Mouse (Mus musculus): ENCODE data around the gene Gm20388. TPM values are rescaled to one million over a fixed set of nuclear protein-coding genes. Genes with fewer than 3 reads are reported as not detected.

Gene Gm20388
- polyA plus RNA-seq, 1 experiment from 2014 or later, result 2.5 TPM

- H3K27me3 ChIP-seq (ENCODE audit: low read depth, poor library complexity, severe bottlenecking), result no peaks in the 10 kb centered on the region
- peaks cover 23% of the 10 kb centered on the region for H3K4me1 ChIP-seq
- no peaks in the 10 kb centered on the region for H3K36me3 ChIP-seq
- no peak for DNase-seq (ENCODE audit: low spot score)
- no peak overlapping the region for H3K27ac ChIP-seq
- WGBS, result 75% methylated on average over 11 of the region's 11 CpGs
- no peak overlapping the region for H3K4me3 ChIP-seq
- no peaks in the 10 kb centered on the region for H3K9me3 ChIP-seq (replicated peaks)
Observed at GRCm38 (mm10) chr8:122144729-122145311, 2234.2 kb downstream of the Gm20388 start.

GRCm38 (mm10) chr8:122149045-122149444 lies 2238.4 kb downstream of the Gm20388 start:
- no peaks in the 10 kb centered on the region for H3K27me3 ChIP-seq (ENCODE audit: low read depth, poor library complexity, severe bottlenecking)
- no peak overlapping the region for H3K27ac ChIP-seq
- H3K36me3 ChIP-seq, result no peaks in the 10 kb centered on the region
- H3K4me3 ChIP-seq, result no peak overlapping the region
- no peak for DNase-seq (ENCODE audit: low spot score)
- 80% methylated on average over 4 of the region's 4 CpGs for WGBS
- H3K4me1 ChIP-seq, result peaks cover 26% of the 10 kb centered on the region
- no peaks in the 10 kb centered on the region for H3K9me3 ChIP-seq (replicated peaks)

- 85% methylated on average over 8 of the region's 8 CpGs for WGBS
- Histone ChIP-seq H3K4me1 (peaks cover 29% of the 10 kb centered on the region), H3K27ac (no peak overlapping the region), H3K27me3 (ENCODE audit: low read depth, poor library complexity, severe bottlenecking) (no peaks in the 10 kb centered on the region), H3K4me3 (no peak overlapping the region), H3K9me3 (replicated peaks) (no peaks in the 10 kb centered on the region), H3K36me3 (no peaks in the 10 kb centered on the region)
- DNase-seq (ENCODE audit: low spot score), result no peak
Observed at GRCm38 (mm10) chr8:122149606-122150005, 2239.0 kb downstream of the Gm20388 start.

- DNase-seq (ENCODE audit: low spot score), result no peak
- Histone ChIP-seq H3K9me3 (replicated peaks) (no peaks in the 10 kb centered on the region), H3K27ac (no peak overlapping the region), H3K4me3 (no peak overlapping the region), H3K27me3 (ENCODE audit: low read depth, poor library complexity, severe bottlenecking) (no peaks in the 10 kb centered on the region), H3K36me3 (no peaks in the 10 kb centered on the region), H3K4me1 (peaks cover 42% of the 10 kb centered on the region)
- 80% methylated on average over 3 of the region's 3 CpGs for WGBS
Observed at GRCm38 (mm10) chr8:122151541-122151940, 2240.9 kb downstream of the Gm20388 start.

GRCm38 (mm10) chr8:122155082-122155643 lies 2244.5 kb downstream of the Gm20388 start:
- 34% methylated on average over 10 of the region's 10 CpGs for WGBS
- no peak for DNase-seq (ENCODE audit: low spot score)
- H3K27ac ChIP-seq, result peak overlapping the region; percentile 57; the same call in 1 of the 2 replicates
- H3K4me3 ChIP-seq, result no peak overlapping the region
- H3K27me3 ChIP-seq (ENCODE audit: low read depth, poor library complexity, severe bottlenecking), result no peaks in the 10 kb centered on the region
- H3K36me3 ChIP-seq, result no peaks in the 10 kb centered on the region
- peaks cover 32% of the 10 kb centered on the region for H3K4me1 ChIP-seq
- H3K9me3 ChIP-seq (replicated peaks), result no peaks in the 10 kb centered on the region

- Histone ChIP-seq H3K27me3 (ENCODE audit: low read depth, poor library complexity, severe bottlenecking) (no peaks in the 10 kb centered on the region), H3K4me1 (peaks cover 32% of the 10 kb centered on the region), H3K4me3 (no peak overlapping the region), H3K36me3 (no peaks in the 10 kb centered on the region), H3K27ac (no peak overlapping the region), H3K9me3 (replicated peaks) (no peaks in the 10 kb centered on the region)
- no peak for DNase-seq (ENCODE audit: low spot score)
- WGBS, result 95% methylated on average over 9 of the region's 9 CpGs
Observed at GRCm38 (mm10) chr8:122155964-122156363, 2245.3 kb downstream of the Gm20388 start.

- DNase-seq (ENCODE audit: low spot score), result peak; percentile 61
- 21% methylated on average over 12 of the region's 12 CpGs for WGBS
Observed at GRCm38 (mm10) chr8:122157689-122158088, 2247.0 kb downstream of the Gm20388 start.

GRCm38 (mm10) chr8:122160165-122160564 lies 2249.5 kb downstream of the Gm20388 start:
- Histone ChIP-seq H3K4me1 (peaks cover 22% of the 10 kb centered on the region), H3K9me3 (replicated peaks) (no peaks in the 10 kb centered on the region), H3K36me3 (no peaks in the 10 kb centered on the region), H3K27ac (no peak overlapping the region), H3K27me3 (ENCODE audit: low read depth, poor library complexity, severe bottlenecking) (no peaks in the 10 kb centered on the region), H3K4me3 (no peak overlapping the region)
- WGBS, result 86% methylated on average over 5 of the region's 5 CpGs
- no peak for DNase-seq (ENCODE audit: low spot score)

More at GRCm38 (mm10) chr8:122157689-122158088, 2247.0 kb downstream of the Gm20388 start:
- no peak overlapping the region for H3K4me3 ChIP-seq
- H3K27ac ChIP-seq, result peak overlapping the region; percentile 47; the same call in 1 of the 2 replicates
- H3K27me3 ChIP-seq (ENCODE audit: low read depth, poor library complexity, severe bottlenecking), result no peaks in the 10 kb centered on the region
- H3K4me1 ChIP-seq, result peaks cover 29% of the 10 kb centered on the region
- no peaks in the 10 kb centered on the region for H3K9me3 ChIP-seq (replicated peaks)
- H3K36me3 ChIP-seq, result no peaks in the 10 kb centered on the region

GRCm38 (mm10) chr8:122162992-122163391 lies 2252.4 kb downstream of the Gm20388 start:
- Histone ChIP-seq H3K9me3 (replicated peaks) (no peaks in the 10 kb centered on the region), H3K4me1 (peaks cover 9% of the 10 kb centered on the region), H3K27ac (no peak overlapping the region), H3K27me3 (ENCODE audit: low read depth, poor library complexity, severe bottlenecking) (no peaks in the 10 kb centered on the region), H3K36me3 (no peaks in the 10 kb centered on the region), H3K4me3 (no peak overlapping the region)
- DNase-seq (ENCODE audit: low spot score), result peak; percentile 90
- 30% methylated on average over 8 of the region's 8 CpGs for WGBS

- WGBS, result 75% methylated on average over 14 of the region's 14 CpGs
- no peak for DNase-seq (ENCODE audit: low spot score)
- H3K36me3 ChIP-seq, result no peaks in the 10 kb centered on the region
- no peaks in the 10 kb centered on the region for H3K27me3 ChIP-seq (ENCODE audit: low read depth, poor library complexity, severe bottlenecking)
- H3K4me3 ChIP-seq, result no peak overlapping the region
- H3K9me3 ChIP-seq (replicated peaks), result no peaks in the 10 kb centered on the region
- no peak overlapping the region for H3K27ac ChIP-seq
- peaks cover 13% of the 10 kb centered on the region for H3K4me1 ChIP-seq
Observed at GRCm38 (mm10) chr8:122167204-122167860, 2256.7 kb downstream of the Gm20388 start.

GRCm38 (mm10) chr8:122169446-122169845 lies 2258.8 kb downstream of the Gm20388 start:
- 98% methylated on average over 2 of the region's 2 CpGs for WGBS

GRCm38 (mm10) chr8:122171823-122172222 lies 2261.2 kb downstream of the Gm20388 start:
- Histone ChIP-seq H3K4me1 (peaks cover 29% of the 10 kb centered on the region), H3K9me3 (replicated peaks) (no peaks in the 10 kb centered on the region), H3K27ac (no peak overlapping the region), H3K36me3 (no peaks in the 10 kb centered on the region), H3K4me3 (no peak overlapping the region), H3K27me3 (ENCODE audit: low read depth, poor library complexity, severe bottlenecking) (no peaks in the 10 kb centered on the region)
- no peak for DNase-seq (ENCODE audit: low spot score)
- 91% methylated on average over 4 of the region's 4 CpGs for WGBS

More at GRCm38 (mm10) chr8:122169446-122169845, 2258.8 kb downstream of the Gm20388 start:
- Histone ChIP-seq H3K4me1 (peaks cover 25% of the 10 kb centered on the region), H3K27ac (no peak overlapping the region), H3K36me3 (no peaks in the 10 kb centered on the region), H3K27me3 (ENCODE audit: low read depth, poor library complexity, severe bottlenecking) (no peaks in the 10 kb centered on the region), H3K9me3 (replicated peaks) (no peaks in the 10 kb centered on the region), H3K4me3 (no peak overlapping the region)
- no peak for DNase-seq (ENCODE audit: low spot score)
